Mouse (Mus musculus) MEL (cell line): ENCODE results near the gene Trim10. TPM values are rescaled to one million over a fixed set of nuclear protein-coding genes. Genes with fewer than 3 reads are reported as not detected.

Experiments used
- DNase-seq: peaks from one replicate; pipeline ENCODE4 v3.0.0; 2011; ENCODE audit warnings: low read depth, low spot score
- H3K27ac ChIP-seq: 2 replicates; pipeline ENCODE4 v1.5.1; 2012; ENCODE audit warnings: low read depth, mild to moderate bottlenecking, control low read depth, low read length, moderate library complexity; ENCODE audit not compliant: control insufficient read depth
- H3K27me3 ChIP-seq, 2 experiments: fragments of 150-350 bp in 1 of 2; sonication (generic) in 1 of 2; 2 replicates each; pipeline ENCODE4 v1.6.1; 2012; ENCODE audit warnings: low read length in 2 of 2, mild to moderate bottlenecking in 2 of 2, improper control_type of control experiment in 1 of 2, moderate library complexity in 1 of 2; ENCODE audit not compliant: insufficient read depth in 2 of 2, control insufficient read depth in 1 of 2
- H3K36me3 ChIP-seq, 2 experiments: 2 replicates each; pipeline ENCODE4 v1.6.1; 2012 to 2014; ENCODE audit warnings: low read length in 2 of 2, improper control_type of control experiment in 1 of 2, inconsistent platforms in 1 of 2, mild to moderate bottlenecking in 1 of 2; ENCODE audit not compliant: insufficient read depth in 2 of 2, control insufficient read depth in 1 of 2
- H3K4me1 ChIP-seq, 2 experiments: fragments of 150-350 bp in 1 of 2; sonication (generic) in 1 of 2; 2 replicates each; pipeline ENCODE4 v1.6.1; 2012; ENCODE audit warnings: low read length in 2 of 2, improper control_type of control experiment in 1 of 2, mild to moderate bottlenecking in 1 of 2; ENCODE audit not compliant: insufficient read depth in 2 of 2, control insufficient read depth in 1 of 2
- H3K4me3 ChIP-seq, 2 experiments: fragments of 150-350 bp in 1 of 2; sonication (generic) in 1 of 2; 2 replicates each; pipeline ENCODE4 v1.5.1; 2012; ENCODE audit warnings: low read depth in 2 of 2, low read length in 2 of 2, mild to moderate bottlenecking in 2 of 2, moderate library complexity in 2 of 2, control low read depth in 1 of 2, improper control_type of control experiment in 1 of 2; ENCODE audit not compliant: control insufficient read depth in 1 of 2, insufficient read depth in 1 of 2
- H3K79me2 ChIP-seq: 2 replicates; pipeline ENCODE4 v1.6.1; 2012; ENCODE audit warnings: mild to moderate bottlenecking, low read length, moderate library complexity; ENCODE audit not compliant: control insufficient read depth, poor library complexity, insufficient read depth
- H3K9ac ChIP-seq: 2 replicates; pipeline ENCODE4 v1.6.1; 2012; ENCODE audit warnings: low read depth, mild to moderate bottlenecking, control low read depth, low read length, moderate library complexity; ENCODE audit not compliant: control insufficient read depth, poor library complexity, severe bottlenecking
- H3K9me3 ChIP-seq: fragments of 150-350 bp; sonication (generic); replicated peaks from 2 replicates; pipeline ENCODE4 v1.6.1; 2012; ENCODE audit warnings: mild to moderate bottlenecking, low read length, improper control_type of control experiment, moderate library complexity; ENCODE audit not compliant: insufficient read depth
- BHLHE40 ChIP-seq: IDR thresholded peaks from 2 replicates; pipeline ENCODE4 v1.6.1; 2012; ENCODE audit warnings: low read depth, mild to moderate bottlenecking, inconsistent platforms, low read length, improper control_type of control experiment, borderline replicate concordance
- CHD2 ChIP-seq: IDR thresholded peaks from 2 replicates; pipeline ENCODE4 v1.6.1; 2011; ENCODE audit warnings: low read length, improper control_type of control experiment
- CTCF ChIP-seq, 3 experiments: IDR thresholded peaks in 2 of 3; conservative IDR thresholded peaks in 1 of 3; 2 replicates each; pipeline ENCODE4 v1.5.1; 2011 to 2012; ENCODE audit warnings: low read length in 3 of 3, low read depth in 2 of 3, mild to moderate bottlenecking in 2 of 3, improper control_type of control experiment in 1 of 3, inconsistent platforms in 1 of 3, mixed read lengths in 1 of 3, moderate library complexity in 1 of 3; ENCODE audit not compliant: control insufficient read depth in 1 of 3, insufficient read depth in 1 of 3, poor library complexity in 1 of 3, severe bottlenecking in 1 of 3
- E2F4 ChIP-seq: IDR thresholded peaks from 2 replicates; pipeline ENCODE4 v1.6.1; 2011; ENCODE audit warnings: low read depth, low read length, improper control_type of control experiment, borderline replicate concordance
- ETS1 ChIP-seq: IDR thresholded peaks from 2 replicates; pipeline ENCODE4 v1.6.1; 2012; ENCODE audit warnings: low read depth, mild to moderate bottlenecking, inconsistent platforms, low read length, improper control_type of control experiment, moderate library complexity
- GABPA ChIP-seq: IDR thresholded peaks from 2 replicates; pipeline ENCODE4 v1.6.1; 2012; ENCODE audit warnings: low read depth, mild to moderate bottlenecking, inconsistent platforms, low read length, improper control_type of control experiment, moderate library complexity
- GATA1 ChIP-seq: IDR thresholded peaks from 2 replicates; pipeline ENCODE4 v1.6.1; 2011; ENCODE audit warnings: low read depth, low read length, improper control_type of control experiment
- HCFC1 ChIP-seq: IDR thresholded peaks from 2 replicates; pipeline ENCODE4 v1.6.1; 2012; ENCODE audit warnings: low read depth, mild to moderate bottlenecking, inconsistent platforms, low read length, improper control_type of control experiment, moderate library complexity
- JUND ChIP-seq: IDR thresholded peaks from 2 replicates; pipeline ENCODE4 v1.6.1; 2011; ENCODE audit warnings: low read depth, mild to moderate bottlenecking, improper control_type of control experiment, low read length
- KAT2A ChIP-seq: conservative IDR thresholded peaks from 2 replicates; pipeline ENCODE4 v1.6.1; 2012; ENCODE audit warnings: low read depth, low read length, improper control_type of control experiment, inconsistent platforms
- MAFK ChIP-seq: IDR thresholded peaks from 2 replicates; pipeline ENCODE4 v1.6.1; 2011; ENCODE audit warnings: low read depth, mild to moderate bottlenecking, low read length, improper control_type of control experiment, borderline replicate concordance
- MAX ChIP-seq: IDR thresholded peaks from 2 replicates; pipeline ENCODE4 v1.6.1; 2011; ENCODE audit warnings: low read length, improper control_type of control experiment
- MAZ ChIP-seq: IDR thresholded peaks from 2 replicates; pipeline ENCODE4 v1.6.1; 2012; ENCODE audit warnings: low read depth, mild to moderate bottlenecking, inconsistent platforms, low read length, improper control_type of control experiment
- NELFE ChIP-seq: IDR thresholded peaks from 2 replicates; pipeline ENCODE4 v1.6.1; 2011; ENCODE audit warnings: low read depth, low read length, improper control_type of control experiment
- NRF1 ChIP-seq: IDR thresholded peaks from 2 replicates; pipeline ENCODE4 v1.6.1; 2014; ENCODE audit warnings: low read depth, mild to moderate bottlenecking, inconsistent platforms, low read length, improper control_type of control experiment, moderate library complexity; ENCODE audit not compliant: poor library complexity, insufficient read depth, severe bottlenecking
- POLR2A ChIP-seq, 2 experiments: IDR thresholded peaks; 2 replicates each; pipeline ENCODE4 v1.6.1; 2011 to 2012; ENCODE audit warnings: low read length in 2 of 2, mild to moderate bottlenecking in 2 of 2, control low read depth in 1 of 2, improper control_type of control experiment in 1 of 2, low read depth in 1 of 2, moderate library complexity in 1 of 2; ENCODE audit not compliant: control insufficient read depth in 1 of 2, insufficient read depth in 1 of 2, poor library complexity in 1 of 2
- POLR2AphosphoS2 ChIP-seq: IDR thresholded peaks from 2 replicates; pipeline ENCODE4 v1.6.1; 2011; ENCODE audit warnings: low read length, improper control_type of control experiment
- RAD21 ChIP-seq: IDR thresholded peaks from 2 replicates; pipeline ENCODE4 v1.6.1; 2011; ENCODE audit warnings: mild to moderate bottlenecking, low read depth, low read length, improper control_type of control experiment
- RCOR1 ChIP-seq: IDR thresholded peaks from 2 replicates; pipeline ENCODE4 v1.6.1; 2012; ENCODE audit warnings: low read depth, mild to moderate bottlenecking, inconsistent platforms, low read length, improper control_type of control experiment
- TBP ChIP-seq: IDR thresholded peaks from 2 replicates; pipeline ENCODE4 v1.8.0; 2011; ENCODE audit warnings: low read depth, low read length, improper control_type of control experiment
- TCF12 ChIP-seq: IDR thresholded peaks from 2 replicates; pipeline ENCODE4 v1.6.1; 2014; ENCODE audit warnings: low read depth, mild to moderate bottlenecking, inconsistent platforms, low read length, improper control_type of control experiment, moderate library complexity
- USF1 ChIP-seq: IDR thresholded peaks from 2 replicates; pipeline ENCODE4 v1.6.1; 2014; ENCODE audit warnings: low read depth, mild to moderate bottlenecking, inconsistent platforms, low read length, improper control_type of control experiment, moderate library complexity
- USF2 ChIP-seq, 2 experiments: IDR thresholded peaks; 2 replicates each; pipeline ENCODE4 v1.6.1; 2011 to 2012; ENCODE audit warnings: improper control_type of control experiment in 2 of 2, low read length in 2 of 2, borderline replicate concordance in 1 of 2, inconsistent platforms in 1 of 2, low read depth in 1 of 2, mild to moderate bottlenecking in 1 of 2; ENCODE audit not compliant: insufficient read depth in 1 of 2
- ZKSCAN1 ChIP-seq: IDR thresholded peaks from 2 replicates; pipeline ENCODE4 v1.6.1; 2012; ENCODE audit warnings: low read depth, mild to moderate bottlenecking, inconsistent platforms, low read length, improper control_type of control experiment, moderate library complexity
- ZNF384 ChIP-seq: IDR thresholded peaks from 2 replicates; pipeline ENCODE4 v1.6.1; 2012; ENCODE audit warnings: low read depth, mild to moderate bottlenecking, inconsistent platforms, low read length, improper control_type of control experiment
- polyA plus RNA-seq, 2 experiments: library from polyadenylated mRNA; stranded (reverse) in 1 of 2; unstranded in 1 of 2; fragments of >175 nt in 1 of 2; fragments of >200 nt in 1 of 2; gene quantifications; 2 replicates each; pipeline versions ENCODE4 v1.2.1 to v1.2.4; 2012; ENCODE audit warnings: low replicate concordance in 2 of 2, low read depth in 1 of 2; ENCODE audit not compliant: insufficient read length in 2 of 2, insufficient read depth in 1 of 2, missing spikeins in 1 of 2
- total RNA-seq: library from RNA; depleted of rRNA; stranded (reverse); fragments of 300-350 nt; gene quantifications from 2 replicates; pipeline ENCODE4 v1.2.3, GENCODE M21; 2012

The Trim10 gene
- total and polyA plus RNA-seq, 3 experiments = 30.2 to 30.4 TPM; not detected in 1

GRCm38 (mm10) chr17:36830470-36830869 lies 38.9 kb upstream of the Trim10 start:
- peaks cover 12 to 18% of the 10 kb centered on the region in 2 experiments for H3K27me3 ChIP-seq
- H3K36me3 ChIP-seq = no peaks in the 10 kb centered on the region
- no peak overlapping the region for H3K9ac ChIP-seq
- TF ChIP-seq CTCF (IDR thresholded peaks at IDR 0.05 in 2 of 3, conservative IDR thresholded peaks at IDR 0.05 in 1 of 3; ENCODE audit: control insufficient read depth in 1 of 3, insufficient read depth in 1 of 3, low read depth in 2 of 3, low read length in 3 of 3, poor library complexity in 1 of 3, severe bottlenecking in 1 of 3) (no peak), ZNF384 (no peak), MAZ (no peak), KAT2A (no peak), GATA1 (no peak), RAD21 (no peak), BHLHE40 (no peak), POLR2AphosphoS2 (no peak), E2F4 (no peak), GABPA (no peak), CHD2 (no peak), HCFC1 (no peak), MAFK (no peak), NELFE (no peak)
- H3K79me2 ChIP-seq = no peaks in the 10 kb centered on the region
- H3K4me1 ChIP-seq = no peaks in the 10 kb centered on the region; a peak in 1 of 4 replicates
- no peaks in the 10 kb centered on the region for H3K9me3 ChIP-seq
- DNase-seq = no peak
- no peak overlapping the region for H3K27ac ChIP-seq
- H3K4me3 ChIP-seq = no peak overlapping the region

GRCm38 (mm10) chr17:36832694-36833093 lies 36.7 kb upstream of the Trim10 start:
- Histone ChIP-seq H3K27me3 (peaks cover 12 to 18% of the 10 kb centered on the region in 2 experiments), H3K9me3 (no peaks in the 10 kb centered on the region), H3K4me3 (no peak overlapping the region), H3K9ac (no peak overlapping the region), H3K4me1 (peaks cover 2 to 3% of the 10 kb centered on the region in 2 experiments; a peak in 3 of 4 replicates), H3K27ac (no peak overlapping the region), H3K36me3 (peaks cover 0 to under 1% of the 10 kb centered on the region in 2 experiments; a peak in 1 of 4 replicates), H3K79me2 (no peaks in the 10 kb centered on the region)
- no peak for TF ChIP-seq USF2 (IDR thresholded peaks at IDR 0.05; ENCODE audit: borderline replicate concordance in 1 of 2, insufficient read depth in 1 of 2, low read depth in 1 of 2, low read length in 2 of 2)
- TF ChIP-seq ZKSCAN1 = no peak
- no peak for TF ChIP-seq JUND
- TF ChIP-seq RCOR1 = no peak
- TF ChIP-seq NRF1 = no peak
- no peak for TF ChIP-seq RAD21
- no peak for TF ChIP-seq TCF12
- TF ChIP-seq ETS1 = no peak
- no peak for TF ChIP-seq TBP
- no peak for TF ChIP-seq MAX
- no peak for TF ChIP-seq USF1
- no peak for TF ChIP-seq POLR2A (IDR thresholded peaks at IDR 0.05; ENCODE audit: control insufficient read depth in 1 of 2, insufficient read depth in 1 of 2, low read depth in 1 of 2, low read length in 2 of 2, poor library complexity in 1 of 2)
- TF ChIP-seq MAFK = no peak
- no peak for DNase-seq
